Mouse (Mus musculus) ES-E14 (cell line): ENCODE measurements at regions not wholly inside any gene's neighbourhood (a gene's known extent, or its start where the extent isn't known, plus 50 kb on each side); places are given as distances from the start of the nearest gene placed in this dataset.

Experiments
- CHD2 ChIP-seq: IDR thresholded peaks from 2 replicates; pipeline ENCODE4 v1.6.1; 2014; ENCODE audit warnings: mild to moderate bottlenecking, low read depth, low read length, inconsistent platforms
- HCFC1 ChIP-seq: IDR thresholded peaks from 2 replicates; pipeline ENCODE4 v1.6.1; 2012; ENCODE audit warnings: low read length, inconsistent platforms, borderline replicate concordance; ENCODE audit not compliant: insufficient read depth
- MAFK ChIP-seq: IDR thresholded peaks from 2 replicates; pipeline ENCODE4 v1.6.1; 2014; ENCODE audit warnings: mild to moderate bottlenecking, low read depth, low read length, inconsistent platforms; ENCODE audit not compliant: insufficient read depth
- ZC3H11A ChIP-seq: IDR thresholded peaks from 2 replicates; pipeline ENCODE4 v1.6.1; 2012; ENCODE audit warnings: low read depth, mild to moderate bottlenecking, inconsistent platforms, low read length, borderline replicate concordance

DNA sequence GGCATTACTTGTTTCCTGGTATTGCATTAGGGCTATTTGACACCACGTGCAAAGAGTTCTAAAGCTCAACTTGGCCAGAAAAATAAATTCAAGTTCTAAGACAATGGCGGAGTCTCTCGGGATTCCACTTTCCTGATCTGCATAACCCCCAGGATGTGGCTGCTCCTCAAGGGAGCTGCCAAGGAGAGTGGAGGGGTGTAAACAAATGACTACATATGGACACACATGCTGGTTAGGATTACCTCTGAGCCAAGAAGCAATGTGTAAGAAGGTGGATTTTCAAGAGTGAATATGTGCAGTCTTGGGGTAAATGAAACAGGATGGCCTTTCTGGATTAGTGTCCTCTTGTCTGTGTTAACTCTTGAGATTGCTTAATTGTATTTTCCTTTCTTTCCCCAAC lies 88.2 kb upstream of the Pdcd1 start:
- TF ChIP-seq HCFC1 (no peak), ZC3H11A (no peak), CHD2 (no peak), MAFK (no peak)
